Mouse (Mus musculus) midbrain, embryonic 16.5 days (tissue): Measurements from ENCODE around the gene Vav1. TPM values are rescaled to one million over a fixed set of nuclear protein-coding genes. Genes with fewer than 3 reads are reported as not detected.

ENCODE experiments used
- ATAC-seq: fragments of 200-750 bp; cut with Nextera tagmentation; 2 replicates; pipeline ENCODE4 v1.8.0; 2017; ENCODE audit warnings: moderate TSS enrichment
- H3K27ac ChIP-seq: fragments of 300-500 bp; sonication (generic); 2 replicates; pipeline ENCODE4 v1.5.1; 2014; ENCODE audit warnings: mild to moderate bottlenecking, low read length, mixed read lengths
- H3K27me3 ChIP-seq: fragments of 300-500 bp; sonication (generic); 2 replicates; pipeline ENCODE4 v1.6.1; 2014; ENCODE audit warnings: low read depth, low read length, mixed read lengths; ENCODE audit not compliant: control insufficient read depth, insufficient read depth
- H3K36me3 ChIP-seq: fragments of 300-500 bp; sonication (generic); 2 replicates; pipeline ENCODE4 v1.6.1; 2014; ENCODE audit warnings: mild to moderate bottlenecking, low read length, moderate library complexity, mixed read lengths; ENCODE audit not compliant: control insufficient read depth, insufficient read depth
- H3K4me1 ChIP-seq: fragments of 300-500 bp; sonication (generic); 2 replicates; pipeline ENCODE4 v1.6.1; 2014; ENCODE audit warnings: mild to moderate bottlenecking, low read length, mixed read lengths; ENCODE audit not compliant: control insufficient read depth, insufficient read depth
- H3K4me2 ChIP-seq: fragments of 300-500 bp; sonication (generic); 2 replicates; pipeline ENCODE4 v1.6.1; 2014; ENCODE audit warnings: mild to moderate bottlenecking, low read length, mixed read lengths
- H3K4me3 ChIP-seq: fragments of 300-500 bp; sonication (generic); 2 replicates; pipeline ENCODE4 v1.5.1; 2014; ENCODE audit warnings: low read depth, mild to moderate bottlenecking, low read length, moderate library complexity, mixed read lengths
- H3K9ac ChIP-seq: fragments of 300-500 bp; sonication (generic); 2 replicates; pipeline ENCODE4 v1.6.1; 2014; ENCODE audit warnings: low read depth, low read length, mixed read lengths
- H3K9me3 ChIP-seq: fragments of 300-500 bp; sonication (generic); replicated peaks from 2 replicates; pipeline ENCODE4 v1.6.1; 2014; ENCODE audit warnings: mild to moderate bottlenecking, low read length, mixed read lengths; ENCODE audit not compliant: control insufficient read depth, poor library complexity, severe bottlenecking
- WGBS: fragments of 180-500 bp; shearing (Covaris S2); extraction: QIAGEN DNeasy Blood & Tissue Kit; methylation state at CpG from one replicate; pipeline ENCODE4 v1.1.7; 2014; 5-methylcytosine and 5-hydroxymethylcytosine counted together
- polyA plus RNA-seq: library from polyadenylated mRNA; unstranded; fragments of >200 nt; fragmentation: Nextera tagmentation; extraction: Ambion mirVana; gene quantifications from 2 replicates; pipeline ENCODE4 v1.2.1, GENCODE M21; 2015

Vav1 gene
- polyA plus RNA-seq, result 1.2 and 1.3 TPM in 2 replicates

- H3K27me3 ChIP-seq, result no peaks in the 10 kb centered on the region; the same call in 1 of the 2 replicates
- H3K9ac ChIP-seq, result no peak within 1 kb of the TSS
- H3K27ac ChIP-seq, result no peak within 1 kb of the TSS
- WGBS, result 75% methylated on average over 25 of the region's 26 CpGs
- no peak within 1 kb of the TSS for H3K4me3 ChIP-seq
- H3K4me1 ChIP-seq, result peaks cover 7% of the 10 kb centered on the region
- no peaks in the 10 kb centered on the region for H3K36me3 ChIP-seq
- H3K9me3 ChIP-seq, result no peaks in the 10 kb centered on the region
- no peak for ATAC-seq
- H3K4me2 ChIP-seq, result no peak within 1 kb of the TSS
These were observed at the start of gene Vav1 for GRCm38 (mm10) chr17:57278943-57279590. Gene Vav1 (plus strand): TSS chr17:57279100.

- 83% methylated on average over 15 of the region's 15 CpGs for WGBS
- H3K27ac ChIP-seq, result no peak overlapping the region
- H3K4me1 ChIP-seq, result no peaks in the 10 kb centered on the region
- H3K9ac ChIP-seq, result no peak overlapping the region
- H3K4me3 ChIP-seq, result no peak overlapping the region
- no peaks in the 10 kb centered on the region; the same call in 1 of the 2 replicates for H3K36me3 ChIP-seq
- H3K9me3 ChIP-seq, result no peaks in the 10 kb centered on the region
- no peak overlapping the region for H3K4me2 ChIP-seq
- H3K27me3 ChIP-seq, result no peaks in the 10 kb centered on the region
- ATAC-seq, result no peak
These were observed 48.8 kb upstream of the Vav1 start for GRCm38 (mm10) chr17:57229851-57230727.

- Histone ChIP-seq H3K27ac (no peak overlapping the region), H3K9ac (no peak overlapping the region), H3K4me2 (no peak overlapping the region), H3K27me3 (no peaks in the 10 kb centered on the region), H3K4me3 (no peak overlapping the region), H3K36me3 (peaks cover 2% of the 10 kb centered on the region; the same call in 1 of the 2 replicates), H3K4me1 (no peaks in the 10 kb centered on the region), H3K9me3 (no peaks in the 10 kb centered on the region)
- WGBS, result 78% methylated on average over 6 of the region's 6 CpGs
- no peak for ATAC-seq
These were observed 48.2 kb upstream of the Vav1 start for GRCm38 (mm10) chr17:57230728-57231125.

- no peaks in the 10 kb centered on the region for H3K4me1 ChIP-seq
- no peak overlapping the region for H3K4me3 ChIP-seq
- H3K36me3 ChIP-seq, result peaks cover 2% of the 10 kb centered on the region; the same call in 1 of the 2 replicates
- H3K27ac ChIP-seq, result no peak overlapping the region
- no peak overlapping the region for H3K9ac ChIP-seq
- no peak for ATAC-seq
- H3K9me3 ChIP-seq, result no peaks in the 10 kb centered on the region
- no peak overlapping the region for H3K4me2 ChIP-seq
- no peaks in the 10 kb centered on the region for H3K27me3 ChIP-seq
These were observed 47.6 kb upstream of the Vav1 start for GRCm38 (mm10) chr17:57231321-57231771.

- no peak for ATAC-seq
- 91% methylated on average over 1 of the region's 1 CpGs for WGBS
- H3K4me2 ChIP-seq, result no peak overlapping the region
These were observed 46.7 kb upstream of the Vav1 start for GRCm38 (mm10) chr17:57232200-57232599.

GRCm38 (mm10) chr17:57233038-57233437 is 45.9 kb upstream of the Vav1 start:
- Histone ChIP-seq H3K27me3 (no peaks in the 10 kb centered on the region), H3K27ac (no peak overlapping the region), H3K9me3 (no peaks in the 10 kb centered on the region), H3K4me1 (no peaks in the 10 kb centered on the region), H3K36me3 (peaks cover 9% of the 10 kb centered on the region; the same call in 1 of the 2 replicates), H3K4me2 (no peak overlapping the region), H3K4me3 (no peak overlapping the region), H3K9ac (no peak overlapping the region; the same call in 1 of the 2 replicates)
- WGBS, result 56% methylated on average over 7 of the region's 7 CpGs
- no peak for ATAC-seq

More at GRCm38 (mm10) chr17:57232200-57232599, 46.7 kb upstream of the Vav1 start:
- Histone ChIP-seq H3K4me3 (no peak overlapping the region), H3K9me3 (no peaks in the 10 kb centered on the region), H3K4me1 (no peaks in the 10 kb centered on the region), H3K27ac (no peak overlapping the region), H3K36me3 (peaks cover 5% of the 10 kb centered on the region; the same call in 1 of the 2 replicates), H3K9ac (no peak overlapping the region), H3K27me3 (no peaks in the 10 kb centered on the region)

GRCm38 (mm10) chr17:57234254-57234928 is 44.5 kb upstream of the Vav1 start:
- no peak overlapping the region for H3K27ac ChIP-seq
- no peak overlapping the region for H3K9ac ChIP-seq
- H3K36me3 ChIP-seq, result peaks cover 9% of the 10 kb centered on the region; the same call in 1 of the 2 replicates
- H3K4me3 ChIP-seq, result no peak overlapping the region
- no peaks in the 10 kb centered on the region for H3K27me3 ChIP-seq
- ATAC-seq, result no peak
- 84% methylated on average over 12 of the region's 12 CpGs for WGBS
- no peaks in the 10 kb centered on the region for H3K4me1 ChIP-seq
- no peaks in the 10 kb centered on the region for H3K9me3 ChIP-seq
- H3K4me2 ChIP-seq, result no peak overlapping the region

GRCm38 (mm10) chr17:57235803-57236202 is 43.1 kb upstream of the Vav1 start:
- Histone ChIP-seq H3K27me3 (no peaks in the 10 kb centered on the region), H3K36me3 (peaks cover 9% of the 10 kb centered on the region; the same call in 1 of the 2 replicates), H3K9ac (no peak overlapping the region), H3K4me2 (no peak overlapping the region), H3K4me1 (no peaks in the 10 kb centered on the region), H3K27ac (no peak overlapping the region), H3K9me3 (no peaks in the 10 kb centered on the region), H3K4me3 (no peak overlapping the region)
- WGBS, result 88% methylated on average over 5 of the region's 5 CpGs
- 0 out of 2 replicates have a peak, but pooled peaks have one; percentile 11 for ATAC-seq
